ENCODE assay signal across 8 mouse cellular contexts in the genomic region with DNA sequence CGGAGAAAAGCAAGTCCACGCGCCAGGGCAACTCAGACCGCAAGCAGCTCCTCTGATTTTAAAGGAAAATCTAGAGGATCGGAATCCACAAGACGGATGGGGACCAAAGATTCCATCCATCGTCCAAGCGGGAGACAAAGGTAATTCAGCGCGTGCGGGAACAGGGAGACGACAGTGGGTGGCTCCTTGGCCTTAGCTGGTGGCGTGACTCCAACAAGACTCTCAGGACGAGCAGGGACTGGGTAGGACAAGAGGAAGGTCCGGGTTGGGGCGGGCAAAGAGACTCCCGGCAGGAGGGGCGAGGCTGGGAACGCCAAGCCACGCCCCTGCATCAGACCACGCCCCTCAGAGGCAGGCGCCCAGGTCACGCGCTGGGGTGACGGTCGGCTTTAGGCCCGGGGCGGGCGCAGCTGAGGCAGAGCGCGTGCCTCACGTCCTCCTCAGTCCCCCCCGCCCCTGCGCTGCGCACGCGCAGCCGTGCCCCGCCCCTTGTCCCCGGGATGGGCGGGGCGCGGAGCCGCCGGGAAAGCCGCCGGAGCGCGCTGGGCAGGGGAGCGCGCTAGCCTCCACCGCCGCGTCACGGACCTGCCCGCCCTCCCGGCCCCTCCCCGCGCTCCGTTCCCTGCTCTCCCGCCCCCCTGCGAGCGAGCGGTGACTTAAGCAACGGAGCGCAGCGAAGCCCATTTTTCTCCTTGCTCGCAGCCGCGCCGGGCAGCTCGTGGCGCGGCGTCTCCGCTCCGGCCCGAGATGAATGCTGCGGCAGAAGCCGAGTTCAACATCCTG. TPM values are rescaled to one million over a fixed set of nuclear protein-coding genes. Genes with fewer than 3 reads are reported as not detected.
DNase-seq lines count a peak whose midpoint lies in the region; ATAC-seq and TF ChIP-seq lines count a peak whose summit lies in the region.

No protein-coding gene starts in this region.

- peak; percentile 17; the same call in 1 of the 2 replicates for TF ChIP-seq CTCF in gastrocnemius, adult 2 months (IDR thresholded peaks at IDR 0.05)
- TF ChIP-seq CTCF in hindbrain, postnatal 0 days (IDR thresholded peaks at IDR 0.05; ENCODE audit: low read depth), result peak; percentile 29
- peak; percentile 11; the same call in 1 of the 2 replicates for TF ChIP-seq CTCF in left cerebral cortex, adult 2 months (IDR thresholded peaks at IDR 0.05)

- intact Hi-C loops in gastrocnemius, adult 2 months (cut with DNase I), result loop anchor here (2.0 to 5.0 kb wide), 4 partner anchors 37 to 443 kb away; a partner anchor contains a TSS
- intact Hi-C loops in left cerebral cortex, adult 2 months (cut with DNase I), result loop anchor here (2.0 to 10.0 kb wide), 3 partner anchors 103 to 445 kb away; a partner anchor contains a TSS

- ATAC-seq in common myeloid progenitor, adult 5-6 weeks (replicated peaks; ENCODE audit: low read depth, poor library complexity, severe bottlenecking), result peak; percentile 92
- ATAC-seq in hindbrain, postnatal 0 days, result peak; percentile 98
- peak; percentile 89 for ATAC-seq in megakaryocyte, adult 5-6 weeks (ENCODE audit: poor library complexity, severe bottlenecking)

- no peaks in the 10 kb centered on the region for H3K9me3 ChIP-seq in hindbrain, postnatal 0 days (ENCODE audit: low read length)

- peak overlapping the region; percentile 69 for H3K4me2 ChIP-seq in hindbrain, postnatal 0 days (ENCODE audit: low read depth, low read length)

- H3K4me1 ChIP-seq in hindbrain, postnatal 0 days (ENCODE audit: insufficient read depth, low read length), result peaks cover 5% of the 10 kb centered on the region; the same call in 1 of the 2 replicates

- WGBS in hindbrain, postnatal 0 days, result under 1% methylated on average over 65 of the region's 80 CpGs

- peak; percentile 99 for DNase-seq in ZHBTc4 (ENCODE audit: low read depth, low spot score)
- DNase-seq in gastrocnemius, adult 2 months, result peak; percentile 99
- peak; percentile 98 for DNase-seq in hindbrain, postnatal 0 days (ENCODE audit: low spot score)
- peak; percentile 97 to 98 for DNase-seq in left cerebral cortex, adult 2 months (ENCODE audit: extremely low spot score in 1 of 2, low spot score in 2 of 2)
- DNase-seq in right cerebral cortex, adult 2 months (ENCODE audit: low spot score in 2 of 2), result peak; percentile 95
- DNase-seq in urinary bladder, postnatal 14 days (ENCODE audit: low spot score), result peak; percentile 99

- H3K36me3 ChIP-seq in hindbrain, postnatal 0 days (ENCODE audit: insufficient read depth, low read length), result no peaks in the 10 kb centered on the region

- peak overlapping the region; percentile 100 for H3K4me3 ChIP-seq in gastrocnemius, adult 2 months
- peak overlapping the region; percentile 95 for H3K4me3 ChIP-seq in hindbrain, postnatal 0 days (ENCODE audit: low read length)
- H3K4me3 ChIP-seq in left cerebral cortex, adult 2 months, result peak overlapping the region; percentile 81

- peak overlapping the region; percentile 76 for H3K9ac ChIP-seq in hindbrain, postnatal 0 days (replicated peaks; ENCODE audit: low read length)

- H3K27me3 ChIP-seq in hindbrain, postnatal 0 days (ENCODE audit: insufficient read depth, low read length), result no peaks in the 10 kb centered on the region

- peak overlapping the region; percentile 99 for H3K27ac ChIP-seq in gastrocnemius, adult 2 months
- H3K27ac ChIP-seq in hindbrain, postnatal 0 days, result peak overlapping the region; percentile 97
- H3K27ac ChIP-seq in left cerebral cortex, adult 2 months, result peak overlapping the region; percentile 95

RNA-seq across cellular contexts. Expression of a gene that starts 0.7 kb away (rescaled TPM):
- 50.3 and 50.4 TPM in 2 replicates for total RNA-seq in common myeloid progenitor, adult 5-6 weeks (2017)
- 10 to 100 TPM; 90.3 to 94.4 TPM for total RNA-seq in gastrocnemius, adult 2 months (2021)
- total RNA-seq in hindbrain, postnatal 0 days (2014; rRNA removed), result 22.9 and 28.3 TPM in 2 replicates
- 27.0 and 27.5 TPM in 2 replicates for polyA plus RNA-seq in hindbrain, postnatal 0 days (2015; fragmentation: Nextera tagmentation; extraction: Ambion mirVana)
- 10 to 100 TPM; 28.9 to 29.4 TPM for total RNA-seq in left cerebral cortex, adult 2 months (2021)
- 45.6 and 60.0 TPM in 2 replicates for total RNA-seq in megakaryocyte, adult 5-6 weeks (2015)
- 46.5 and 57.5 TPM in 2 replicates for total RNA-seq in megakaryocyte, adult 5-6 weeks (2017)

Comparison
In these comparisons a context has a peak if more than half of its experiments do, and no peak if none do; other contexts are left out.
1. Peak in every context shown above with its lines: DNase-seq, ATAC-seq, H3K4me3 ChIP-seq and H3K27ac ChIP-seq.